Mouse (Mus musculus) C2C12 (cell line): ENCODE results near the gene Sult1a1. TPM values are rescaled to one million over a fixed set of nuclear protein-coding genes. Genes with fewer than 3 reads are reported as not detected.
"Not testable (repeated sequence)": the region's sequence is repeated elsewhere in the genome, so short reads cannot be mapped to it uniquely, and the experiment has no call there.

Experiments
- H3K27me3 ChIP-seq: one replicate; pipeline ENCODE4 v1.6.1; 2011; ENCODE audit not compliant: control insufficient read depth, insufficient read depth, insufficient read length
- H3K36me3 ChIP-seq: one replicate; pipeline ENCODE4 v1.6.1; 2011; ENCODE audit not compliant: control insufficient read depth, insufficient read depth
- H3K4me3 ChIP-seq: one replicate; pipeline ENCODE4 v1.5.1; 2011; ENCODE audit warnings: mild to moderate bottlenecking, control low read depth; ENCODE audit not compliant: poor library complexity, insufficient read depth, severe bottlenecking
- H3K79me2 ChIP-seq: one replicate; pipeline ENCODE4 v1.6.1; 2011; ENCODE audit not compliant: control insufficient read depth, insufficient read depth
- H3K79me3 ChIP-seq: one replicate; pipeline ENCODE4 v1.6.1; 2011; ENCODE audit warnings: low read depth, control low read depth
- H3ac ChIP-seq: one replicate; pipeline ENCODE3; 2011; ENCODE audit warnings: low read depth; ENCODE audit not compliant: control insufficient read depth, insufficient read length
- CEBPB ChIP-seq: IDR thresholded peaks from one replicate; pipeline ENCODE4 v1.6.1; 2011; ENCODE audit warnings: low read depth, mild to moderate bottlenecking, control low read depth, moderate library complexity
- CTCF ChIP-seq: IDR thresholded peaks from one replicate; pipeline ENCODE4 v1.5.1; 2011; ENCODE audit not compliant: control insufficient read depth, insufficient read depth, insufficient read length
- FOSL1 ChIP-seq: IDR thresholded peaks from one replicate; pipeline ENCODE4 v1.8.0; 2011; ENCODE audit warnings: mild to moderate bottlenecking, low read length; ENCODE audit not compliant: poor library complexity, insufficient read depth, severe bottlenecking
- MAX ChIP-seq: IDR thresholded peaks from one replicate; pipeline ENCODE4 v1.6.1; 2011; ENCODE audit warnings: mild to moderate bottlenecking, control low read depth
- MYOD1 ChIP-seq: IDR thresholded peaks from one replicate; pipeline ENCODE4 v1.6.1; 2011; ENCODE audit warnings: low read depth; ENCODE audit not compliant: control insufficient read depth, insufficient read length
- MYOG ChIP-seq: IDR thresholded peaks from one replicate; pipeline ENCODE4 v1.6.1; 2011; ENCODE audit not compliant: control insufficient read depth, insufficient read length; ENCODE audit errors: extremely low read depth
- USF1 ChIP-seq: IDR thresholded peaks from one replicate; pipeline ENCODE4 v1.6.1; 2011; ENCODE audit warnings: low read depth, mild to moderate bottlenecking, control low read depth, moderate library complexity
- polyA plus RNA-seq: library from polyadenylated mRNA; unstranded; fragments of >200 nt; fragmentation: generic; extraction: Trizol; gene quantifications from one replicate; pipeline ENCODE4 v1.2.1, GENCODE M21; 2012; ENCODE audit warnings: missing spikeins

Gene Sult1a1
- polyA plus RNA-seq, 1 experiment = 0.07 TPM

GRCm38 (mm10) chr7:126691676-126692075 lies 15.4 kb upstream of the Sult1a1 start:
- peaks cover 5% of the 10 kb centered on the region for H3K79me3 ChIP-seq
- no peaks in the 10 kb centered on the region for H3K27me3 ChIP-seq
- TF ChIP-seq CEBPB (no peak), MYOD1 (no peak), FOSL1 (no peak), MAX (no peak), USF1 (no peak), CTCF (no peak), MYOG (no peak)
- no peak overlapping the region for H3K4me3 ChIP-seq
- no peaks in the 10 kb centered on the region for H3K36me3 ChIP-seq
- no peak overlapping the region for H3ac ChIP-seq
- H3K79me2 ChIP-seq = peaks cover 9% of the 10 kb centered on the region

- H3K36me3 ChIP-seq = no peaks in the 10 kb centered on the region
- TF ChIP-seq MYOG = no peak
- TF ChIP-seq CTCF = no peak
- TF ChIP-seq MAX = no peak
- TF ChIP-seq MYOD1 = no peak
- TF ChIP-seq USF1 = no peak
- TF ChIP-seq CEBPB = no peak
- TF ChIP-seq FOSL1 = no peak
- H3K79me3 ChIP-seq = no peaks in the 10 kb centered on the region
- no peaks in the 10 kb centered on the region for H3K27me3 ChIP-seq
- H3ac ChIP-seq = no peak overlapping the region
- H3K4me3 ChIP-seq = no peak overlapping the region
- no peaks in the 10 kb centered on the region for H3K79me2 ChIP-seq
These were observed 14.5 kb upstream of the Sult1a1 start for GRCm38 (mm10) chr7:126690737-126691136.

GRCm38 (mm10) chr7:126689021-126689420 lies 12.8 kb upstream of the Sult1a1 start:
- no peaks in the 10 kb centered on the region for H3K79me2 ChIP-seq
- TF ChIP-seq CTCF = no peak
- no peak for TF ChIP-seq CEBPB
- no peak for TF ChIP-seq MYOG
- TF ChIP-seq MYOD1 = no peak
- no peak for TF ChIP-seq USF1
- no peak for TF ChIP-seq FOSL1
- TF ChIP-seq MAX = no peak

GRCm38 (mm10) chr7:126688156-126688555 lies 11.9 kb upstream of the Sult1a1 start:
- H3K4me3 ChIP-seq, H3K79me3 ChIP-seq, H3K79me2 ChIP-seq, H3K36me3 ChIP-seq, H3K27me3 ChIP-seq, H3ac ChIP-seq: not testable (repeated sequence)

More at GRCm38 (mm10) chr7:126689021-126689420, 12.8 kb upstream of the Sult1a1 start:
- Histone ChIP-seq H3K4me3 (no peak overlapping the region), H3ac (no peak overlapping the region), H3K79me3 (no peaks in the 10 kb centered on the region), H3K27me3 (no peaks in the 10 kb centered on the region), H3K36me3 (no peaks in the 10 kb centered on the region)

- Histone ChIP-seq H3K79me3 (no peaks in the 10 kb centered on the region), H3ac (no peak overlapping the region), H3K27me3 (no peaks in the 10 kb centered on the region), H3K36me3 (no peaks in the 10 kb centered on the region), H3K4me3 (no peak overlapping the region), H3K79me2 (no peaks in the 10 kb centered on the region)
- TF ChIP-seq MAX = no peak
These were observed 5.0 kb upstream of the Sult1a1 start for GRCm38 (mm10) chr7:126681221-126681620.

GRCm38 (mm10) chr7:126679683-126680082 lies 3.5 kb upstream of the Sult1a1 start:
- Histone ChIP-seq H3K27me3 (no peaks in the 10 kb centered on the region), H3K36me3 (no peaks in the 10 kb centered on the region), H3K79me3 (no peaks in the 10 kb centered on the region), H3K4me3 (no peak overlapping the region), H3K79me2 (no peaks in the 10 kb centered on the region), H3ac (no peak overlapping the region)
- TF ChIP-seq MYOD1 = no peak
- no peak for TF ChIP-seq MYOG
- TF ChIP-seq CTCF = no peak
- TF ChIP-seq CEBPB = no peak
- TF ChIP-seq USF1 = no peak
- no peak for TF ChIP-seq MAX
- no peak for TF ChIP-seq FOSL1
